Mouse (Mus musculus): ENCODE measurements around the gene Ces2a.
A peak's percentile ranks its signal among the peaks of the same experiment; 100 is the strongest.

The Ces2a gene

GRCm38 (mm10) chr8:104733753-104734152, at the start of gene Ces2a:
Gene Ces2a, plus strand, starts transcription at chr8:104734003.
- no peak for DNase-seq

GRCm38 (mm10) chr8:104688433-104688832, 45.4 kb upstream of the Ces2a start:
- no peak for DNase-seq

- no peak for DNase-seq
Measured at GRCm38 (mm10) chr8:104698556-104698955, 35.2 kb upstream of the Ces2a start.

GRCm38 (mm10) chr8:104701900-104702299, 31.9 kb upstream of the Ces2a start:
- no peak for DNase-seq

GRCm38 (mm10) chr8:104721166-104721565, 12.6 kb upstream of the Ces2a start:
- no peak for DNase-seq

- no peak for DNase-seq
Measured at GRCm38 (mm10) chr8:104731451-104731850, 2.4 kb upstream of the Ces2a start.

GRCm38 (mm10) chr8:104731969-104732368, 1.8 kb upstream of the Ces2a start:
- DNase-seq, result no peak

- no peak for DNase-seq
Measured at GRCm38 (mm10) chr8:104742039-104742438, 8.2 kb downstream of the Ces2a start.

GRCm38 (mm10) chr8:104743410-104743809, 9.6 kb downstream of the Ces2a start:
- DNase-seq, result no peak

- DNase-seq, result no peak
Measured at GRCm38 (mm10) chr8:104752818-104753217, 19.0 kb downstream of the Ces2a start.

GRCm38 (mm10) chr8:104757621-104758020, 23.8 kb downstream of the Ces2a start:
- DNase-seq, result no peak

- peak; percentile 15 for DNase-seq
Measured at GRCm38 (mm10) chr8:104758209-104758608, 24.4 kb downstream of the Ces2a start.

- DNase-seq, result no peak
Measured at GRCm38 (mm10) chr8:104761126-104761525, 27.3 kb downstream of the Ces2a start.

- DNase-seq, result no peak
Measured at GRCm38 (mm10) chr8:104766485-104766884, 32.7 kb downstream of the Ces2a start.

- no peak for DNase-seq
Measured at GRCm38 (mm10) chr8:104770365-104770764, 36.6 kb downstream of the Ces2a start.

GRCm38 (mm10) chr8:104787049-104787448, 53.2 kb downstream of the Ces2a start:
- no peak for DNase-seq

- no peak for DNase-seq
Measured at GRCm38 (mm10) chr8:104788929-104789328, 55.1 kb downstream of the Ces2a start.

GRCm38 (mm10) chr8:104789886-104790680, 56.3 kb downstream of the Ces2a start:
- no peak for DNase-seq
